Mouse (Mus musculus) lung, adult 2 months (tissue): Measurements from ENCODE around the gene Ankrd17. TPM values are rescaled to one million over a fixed set of nuclear protein-coding genes. Genes with fewer than 3 reads are reported as not detected.

Experiments used
- DNase-seq: peaks from one replicate; pipeline ENCODE4 v3.0.0; 2022
- H3K4me1 ChIP-seq: fragments of 200-500 bp; 2 replicates; pipeline ENCODE4 v1.6.1; 2011; ENCODE audit warnings: low read length; ENCODE audit not compliant: control insufficient read depth, insufficient read depth
- H3K4me3 ChIP-seq: fragments of 200-500 bp; replicated peaks from 2 replicates; pipeline ENCODE3; 2011; ENCODE audit warnings: low read depth, mild to moderate bottlenecking, control low read depth, low read length; ENCODE audit errors: extremely low read depth
- CTCF ChIP-seq: fragments of 200-500 bp; IDR thresholded peaks from 2 replicates; pipeline ENCODE4 v1.5.1; 2011; ENCODE audit warnings: mild to moderate bottlenecking, low read length, control low read depth; ENCODE audit not compliant: insufficient read depth
- POLR2A ChIP-seq: fragments of 200-500 bp; IDR thresholded peaks from 2 replicates; pipeline ENCODE4 v1.6.1; 2011; ENCODE audit warnings: low read depth, mild to moderate bottlenecking, control low read depth, low read length, borderline replicate concordance; ENCODE audit errors: extremely low read depth
- WGBS: fragments of 180-500 bp; shearing (Covaris S2); methylation state at CpG from one replicate; pipeline ENCODE4 v1.1.7; 2018; 5-methylcytosine and 5-hydroxymethylcytosine counted together
- polyA plus RNA-seq: library from polyadenylated mRNA; depleted of rRNA; stranded (reverse); fragments of >200 nt; gene quantifications from 2 replicates; pipeline ENCODE4 v1.2.3, GENCODE M21; 2012; rRNA removed

Gene Ankrd17
- polyA plus RNA-seq, 1 experiment = 22.4 TPM

- TF ChIP-seq POLR2A (no peak), CTCF (no peak)
- H3K4me1 ChIP-seq = no peaks in the 10 kb centered on the region
- DNase-seq = no peak
- H3K4me3 ChIP-seq = no peak overlapping the region
- WGBS = 45% methylated on average over 16 of the region's 16 CpGs
These were observed 166.3 kb downstream of the Ankrd17 start for GRCm38 (mm10) chr5:90199922-90200632.

- WGBS = 17% methylated on average over 6 of the region's 6 CpGs
These were observed 171.5 kb downstream of the Ankrd17 start for GRCm38 (mm10) chr5:90194831-90195230.

GRCm38 (mm10) chr5:90182782-90183181, 183.6 kb downstream of the Ankrd17 start:
- Histone ChIP-seq H3K4me1 (no peaks in the 10 kb centered on the region), H3K4me3 (no peak overlapping the region)
- WGBS = 49% methylated on average over 5 of the region's 5 CpGs
- DNase-seq = no peak
- TF ChIP-seq POLR2A (no peak), CTCF (no peak)

More at GRCm38 (mm10) chr5:90194831-90195230, 171.5 kb downstream of the Ankrd17 start:
- no peaks in the 10 kb centered on the region for H3K4me1 ChIP-seq
- peak; percentile 21 for DNase-seq
- H3K4me3 ChIP-seq = no peak overlapping the region
- TF ChIP-seq CTCF = peak; percentile 55; the same call in 1 of the 2 replicates
- TF ChIP-seq POLR2A = no peak

GRCm38 (mm10) chr5:90179094-90179493, 187.3 kb downstream of the Ankrd17 start:
- no peak for TF ChIP-seq POLR2A
- TF ChIP-seq CTCF = no peak
- Histone ChIP-seq H3K4me3 (no peak overlapping the region), H3K4me1 (no peaks in the 10 kb centered on the region)
- 68% methylated on average over 5 of the region's 5 CpGs for WGBS
- no peak for DNase-seq

- Histone ChIP-seq H3K4me1 (no peaks in the 10 kb centered on the region), H3K4me3 (no peak overlapping the region)
- WGBS = 85% methylated on average over 1 of the region's 1 CpGs
- no peak for DNase-seq
- TF ChIP-seq CTCF (no peak), POLR2A (no peak)
These were observed 188.3 kb downstream of the Ankrd17 start for GRCm38 (mm10) chr5:90178116-90178515.

Other genes with a start within 250 kb of the Ankrd17 start
- gene Cox18, start 142.6 kb downstream of the Ankrd17 start, polyA plus RNA-seq = 20.1 and 20.4 TPM in 2 replicates
- 0.57 and 1.8 TPM in 2 replicates for gene Gm9958, start 627 bp upstream of the Ankrd17 start, polyA plus RNA-seq
- 4.1 and 12.4 TPM in 2 replicates for gene Alb, start 94.3 kb upstream of the Ankrd17 start, polyA plus RNA-seq
- gene Afp, start 124.2 kb upstream of the Ankrd17 start, polyA plus RNA-seq = 0.26 and 0.54 TPM in 2 replicates
- gene Afm, start 152.4 kb upstream of the Ankrd17 start, polyA plus RNA-seq = not detected in 2 replicates
- gene 5830473C10Rik, start 194.5 kb upstream of the Ankrd17 start, polyA plus RNA-seq = not detected in 2 replicates